Mouse (Mus musculus) neural tube, postnatal 0 days (tissue): ENCODE measurements around the gene Tmem92. TPM values are rescaled to one million over a fixed set of nuclear protein-coding genes. Genes with fewer than 3 reads are reported as not detected.

Source experiments
- polyA plus RNA-seq: library from polyadenylated mRNA; unstranded; fragments of >200 nt; fragmentation: Nextera tagmentation; extraction: Ambion mirVana; gene quantifications from 2 replicates; pipeline ENCODE4 v1.2.1, GENCODE M21; 2015

Gene Tmem92
- polyA plus RNA-seq = not detected in 2 replicates

DNA sequence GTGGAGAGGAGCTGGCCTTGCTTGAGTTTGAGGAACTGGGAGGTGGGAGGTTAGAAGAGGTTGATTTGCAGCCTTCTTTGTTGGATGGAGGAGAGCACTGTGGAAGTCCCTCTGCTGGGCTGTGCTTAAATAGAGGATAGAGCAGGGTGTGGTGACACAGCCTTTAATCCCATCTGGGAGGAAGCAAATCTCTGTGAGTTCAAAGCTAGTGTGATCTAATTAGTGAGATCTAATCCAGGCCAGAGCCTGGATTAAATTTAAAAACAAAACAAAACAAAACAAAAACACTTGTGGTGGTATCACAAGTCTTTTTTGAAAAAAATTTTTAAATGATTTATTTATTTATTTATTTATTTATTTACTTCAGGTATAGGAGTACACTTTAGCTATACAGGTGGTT lies at the start of gene Tmem92:
Tmem92 (minus strand) TSS at position 101 of the 400 bp plus-strand sequence.

DNA sequence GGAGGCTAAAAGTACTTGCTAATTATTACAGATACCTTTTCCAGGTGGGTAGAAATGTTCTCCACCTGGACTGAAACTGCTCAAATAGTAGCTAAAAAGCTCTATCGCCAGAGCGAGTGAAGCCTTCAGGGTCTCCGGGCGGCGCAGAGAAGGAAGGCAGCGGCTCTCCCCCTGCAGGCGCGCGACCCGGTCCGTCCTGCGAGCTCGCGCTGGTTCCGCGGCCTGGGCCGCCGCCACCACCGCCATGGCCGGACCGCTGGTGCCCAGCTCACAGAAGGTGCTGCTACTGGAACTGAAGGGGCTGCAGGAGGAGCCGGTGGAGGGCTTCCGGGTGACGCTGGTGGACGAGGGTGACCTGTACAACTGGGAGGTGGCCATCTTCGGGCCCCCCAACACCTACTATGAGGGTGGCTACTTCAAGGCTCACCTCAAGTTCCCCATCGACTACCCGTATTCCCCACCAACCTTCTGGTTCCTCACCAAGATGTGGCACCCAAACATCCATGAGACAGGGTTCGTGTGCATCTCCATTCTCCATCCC lies 40.7 kb downstream of the Tmem92 start, which contains the start of gene Cdc34b:
Cdc34b (plus strand) TSS at position 51 of the 541 bp plus-strand sequence.

Other genes starting within 250 kb of the Tmem92 start
- gene Rsad1, start 233.4 kb downstream of the Tmem92 start, polyA plus RNA-seq = 9.7 and 12.6 TPM in 2 replicates
- 2.3 TPM in 2 replicates for gene Chad, start 217.7 kb downstream of the Tmem92 start, polyA plus RNA-seq
- 2.7 and 3.6 TPM in 2 replicates for gene Acsf2, start 180.8 kb downstream of the Tmem92 start, polyA plus RNA-seq
- gene Lrrc59, start 152.9 kb downstream of the Tmem92 start, polyA plus RNA-seq = 110 and 117 TPM in 2 replicates
- gene Mrpl27, start 128.9 kb downstream of the Tmem92 start, polyA plus RNA-seq = 189 and 199 TPM in 2 replicates
- 0.86 and 1.5 TPM in 2 replicates for gene Eme1, start 128.7 kb downstream of the Tmem92 start, polyA plus RNA-seq
- gene Xylt2, start 105.2 kb downstream of the Tmem92 start, polyA plus RNA-seq = 18.1 and 19.3 TPM in 2 replicates
- 0.12 TPM in 1 of 2 replicates, not detected in the other for gene Gm11541, start 78.2 kb downstream of the Tmem92 start, polyA plus RNA-seq
- 0.17 TPM in 1 of 2 replicates, not detected in the other for gene Cdc34b, start 40.9 kb downstream of the Tmem92 start, polyA plus RNA-seq
- 225 and 286 TPM in 2 replicates for gene Col1a1, start 153.5 kb upstream of the Tmem92 start, polyA plus RNA-seq
- not detected in 2 replicates for gene Hils1, start 184.9 kb upstream of the Tmem92 start, polyA plus RNA-seq
- 0.41 and 0.85 TPM in 2 replicates for gene Sgca, start 193.6 kb upstream of the Tmem92 start, polyA plus RNA-seq
- 21.7 and 28.7 TPM in 2 replicates for gene Ppp1r9b, start 208.3 kb upstream of the Tmem92 start, polyA plus RNA-seq
- gene Samd14, start 227.2 kb upstream of the Tmem92 start, polyA plus RNA-seq = 118 and 137 TPM in 2 replicates